Mouse (Mus musculus): ENCODE measurements around the gene Spock1. TPM values are rescaled to one million over a fixed set of nuclear protein-coding genes. Genes with fewer than 3 reads are reported as not detected.

The Spock1 gene
- total RNA-seq, 2 experiments from 2014 or later, result 0.10 to 0.17 TPM

GRCm38 (mm10) chr13:57726654-57727053 lies 181.5 kb downstream of the Spock1 start:
- no peak for DNase-seq

GRCm38 (mm10) chr13:57722329-57722936 lies 185.7 kb downstream of the Spock1 start:
- DNase-seq, result no peak

GRCm38 (mm10) chr13:57721524-57722279 lies 186.4 kb downstream of the Spock1 start:
- DNase-seq, result no peak

GRCm38 (mm10) chr13:57718087-57718486 lies 190.0 kb downstream of the Spock1 start:
- no peak for DNase-seq

- DNase-seq, result no peak
These were observed 195.2 kb downstream of the Spock1 start for GRCm38 (mm10) chr13:57712910-57713309.

GRCm38 (mm10) chr13:57708425-57708824 lies 199.7 kb downstream of the Spock1 start:
- DNase-seq, result no peak

- DNase-seq, result no peak
These were observed 205.2 kb downstream of the Spock1 start for GRCm38 (mm10) chr13:57702966-57703365.

GRCm38 (mm10) chr13:57696685-57697084 lies 211.4 kb downstream of the Spock1 start:
- no peak for DNase-seq

- no peak for DNase-seq
These were observed 219.2 kb downstream of the Spock1 start for GRCm38 (mm10) chr13:57688926-57689325.

- no peak for DNase-seq
These were observed 221.7 kb downstream of the Spock1 start for GRCm38 (mm10) chr13:57686437-57686836.

GRCm38 (mm10) chr13:57685201-57685600 lies 222.9 kb downstream of the Spock1 start:
- no peak for DNase-seq

- DNase-seq, result no peak
These were observed 228.5 kb downstream of the Spock1 start for GRCm38 (mm10) chr13:57679591-57679990.

- DNase-seq, result no peak
These were observed 231.3 kb downstream of the Spock1 start for GRCm38 (mm10) chr13:57676820-57677219.

- DNase-seq, result no peak
These were observed 234.7 kb downstream of the Spock1 start for GRCm38 (mm10) chr13:57673399-57673798.

- DNase-seq, result no peak
These were observed 235.4 kb downstream of the Spock1 start for GRCm38 (mm10) chr13:57672762-57673161.

GRCm38 (mm10) chr13:57671919-57672318 lies 236.2 kb downstream of the Spock1 start:
- DNase-seq, result no peak

- DNase-seq, result no peak
These were observed 236.8 kb downstream of the Spock1 start for GRCm38 (mm10) chr13:57671322-57671721.

- no peak for DNase-seq
These were observed 240.5 kb downstream of the Spock1 start for GRCm38 (mm10) chr13:57667621-57668020.

- DNase-seq, result no peak
These were observed 241.8 kb downstream of the Spock1 start for GRCm38 (mm10) chr13:57666173-57666842.

- DNase-seq, result no peak
These were observed 245.6 kb downstream of the Spock1 start for GRCm38 (mm10) chr13:57662554-57662953.

- no peak for DNase-seq
These were observed 247.6 kb downstream of the Spock1 start for GRCm38 (mm10) chr13:57660523-57660922.

GRCm38 (mm10) chr13:57659872-57660271 lies 248.3 kb downstream of the Spock1 start:
- DNase-seq, result no peak

- DNase-seq, result peak; percentile 2 to 8
These were observed 251.5 kb downstream of the Spock1 start for GRCm38 (mm10) chr13:57656606-57657005.

All from heart, adult 18-20 months (tissue).